Comparison of ENCODE assay signal across 16 mouse cellular contexts in genomic region chr8:72105165-72105564, GRCm38 (mm10). TPM values are rescaled to one million over a fixed set of nuclear protein-coding genes. Genes with fewer than 3 reads are reported as not detected.
DNase-seq lines count a peak whose midpoint lies in the region; ATAC-seq and TF ChIP-seq lines count a peak whose summit lies in the region.
"Had no signal": no experiment of that assay in that cellular context is flagged by ENCODE, and none has a peak within 500 bp of the region (broad histone marks: within the 10 kb centered on the region; RNA-seq: fewer than 3 reads in every experiment).

No protein-coding gene starts in this region.

- H3K27me3 ChIP-seq in liver, adult 2 months (ENCODE audit: control insufficient read depth, insufficient read depth, low read length) = no peaks in the 10 kb centered on the region
- H3K27me3 ChIP-seq in Patski = no peaks in the 10 kb centered on the region
- H3K27me3 ChIP-seq in midbrain, postnatal 0 days (ENCODE audit: insufficient read depth, low read length) = no peaks in the 10 kb centered on the region
- H3K27me3 ChIP-seq: forebrain, embryonic 15.5 days; kidney, embryonic 15.5 days had no signal

- WGBS in liver, adult 2 months = 20% methylated on average over 4 of the region's 4 CpGs
- 17% methylated on average over 4 of the region's 4 CpGs for WGBS in midbrain, postnatal 0 days

- H3K9me3 ChIP-seq in midbrain, postnatal 0 days (ENCODE audit: low read length) = no peaks in the 10 kb centered on the region
- H3K9me3 ChIP-seq: forebrain, embryonic 15.5 days had no signal

- no peak for TF ChIP-seq POLR2A in liver, adult 2 months (IDR thresholded peaks at IDR 0.05; ENCODE audit: extremely low read depth, insufficient read depth, low read length)

- CTCF ChIA-PET in Patski (lab: Charles Lee) = interaction anchor here (1.0 to 1.1 kb wide), 3 partner anchors 10 to 71 kb away, joined by 3 to 4 read pairs (median 4); no protein-coding TSS in a partner anchor

- ATAC-seq in CD4-positive, CD25-positive, alpha-beta regulatory T cell, adult 4 months = no peak
- peak; percentile 35 for ATAC-seq in Patski
- ATAC-seq in monocyte, adult 5-6 weeks (replicated peaks; ENCODE audit: insufficient number of reproducible peaks, low FRiP score, low TSS enrichment, poor library complexity, severe bottlenecking) = 0 out of 2 replicates have a peak, but pooled peaks have one; percentile 55
- no peak for ATAC-seq in midbrain, postnatal 0 days (ENCODE audit: low FRiP score)
- ATAC-seq: activated CD4-positive, CD25-positive, alpha-beta regulatory T cell, adult 4 months; forebrain, embryonic 15.5 days had no signal

- H3K79me2 ChIP-seq in liver, adult 2 months (ENCODE audit: control insufficient read depth, insufficient read depth, low read length) = no peaks in the 10 kb centered on the region

- H3K27ac ChIP-seq in liver, adult 2 months (replicated peaks; ENCODE audit: insufficient read depth, low read depth, low read length) = no peak overlapping the region
- no peak overlapping the region for H3K27ac ChIP-seq in midbrain, postnatal 0 days (ENCODE audit: low read depth, low read length)
- H3K27ac ChIP-seq: embryonic facial prominence, embryonic 10.5 days; forebrain, embryonic 15.5 days; kidney, embryonic 15.5 days had no signal

- POLR2A ChIA-PET in Patski (lab: Charles Lee) = interaction anchor here (1.5 kb wide), 1 partner anchor 53 kb away, joined by 4 read pairs; no protein-coding TSS in a partner anchor

- H3K4me1 ChIP-seq in liver, adult 2 months (ENCODE audit: control insufficient read depth, insufficient read depth, low read length) = no peaks in the 10 kb centered on the region
- no peaks in the 10 kb centered on the region for H3K4me1 ChIP-seq in midbrain, postnatal 0 days (ENCODE audit: insufficient read depth, low read length)
- H3K4me1 ChIP-seq: embryonic facial prominence, embryonic 10.5 days; forebrain, embryonic 15.5 days; kidney, embryonic 15.5 days had no signal

- H3K4me3 ChIP-seq in liver, adult 2 months (ENCODE audit: insufficient read depth, low read depth, low read length) = no peak overlapping the region
- no peak overlapping the region for H3K4me3 ChIP-seq in midbrain, postnatal 0 days (ENCODE audit: low read depth, low read length)
- H3K4me3 ChIP-seq: embryonic facial prominence, embryonic 10.5 days; forebrain, embryonic 15.5 days; kidney, embryonic 15.5 days had no signal

- in situ Hi-C loops in Patski (cut with MboI; ENCODE audit: low pct_unique_long_range_greater_than_20kb) = no loop called here

- H3K9ac ChIP-seq in liver, adult 2 months (ENCODE audit: low read depth, low read length) = no peak overlapping the region
- H3K9ac ChIP-seq in midbrain, postnatal 0 days (replicated peaks; ENCODE audit: low read length, poor library complexity, severe bottlenecking) = no peak overlapping the region
- H3K9ac ChIP-seq: forebrain, embryonic 15.5 days; kidney, embryonic 15.5 days had no signal

- peak; percentile 48 for DNase-seq in CD4-positive, CD25-positive, alpha-beta regulatory T cell, adult 2 months (ENCODE audit: low read depth, low spot score)
- DNase-seq in liver, adult 2 months (ENCODE audit: extremely low read depth, low read depth, low spot score) = peak; percentile 19
- DNase-seq in liver = no peak
- DNase-seq in Patski (ENCODE audit: low read depth, low spot score) = no peak
- no peak for DNase-seq in midbrain, postnatal 0 days (ENCODE audit: low spot score)
- no peak for DNase-seq in urinary bladder, postnatal 36 days (ENCODE audit: low spot score in 2 of 2)
- DNase-seq: lung, adult 18-20 months had no signal

- H3K36me3 ChIP-seq in liver, adult 2 months (ENCODE audit: control insufficient read depth, insufficient read depth, low read length) = no peaks in the 10 kb centered on the region
- no peaks in the 10 kb centered on the region for H3K36me3 ChIP-seq in midbrain, postnatal 0 days (ENCODE audit: insufficient read depth, low read length)
- H3K36me3 ChIP-seq: embryonic facial prominence, embryonic 10.5 days; forebrain, embryonic 15.5 days; kidney, embryonic 15.5 days had no signal

- no peak overlapping the region for H3K4me2 ChIP-seq in midbrain, postnatal 0 days (ENCODE audit: low read depth, low read length, poor library complexity, severe bottlenecking)
- H3K4me2 ChIP-seq: forebrain, embryonic 15.5 days; kidney, embryonic 15.5 days had no signal

- TF ChIP-seq CTCF in liver, adult 2 months (IDR thresholded peaks at IDR 0.05; ENCODE audit: low read depth, low read length) = peak; percentile 92
- TF ChIP-seq CTCF in Patski (IDR thresholded peaks at IDR 0.05) = peak; percentile 67
- TF ChIP-seq CTCF in midbrain, postnatal 0 days (IDR thresholded peaks at IDR 0.05) = no peak

RNA-seq across cellular contexts. Expression of gene Olfr374, which starts 1.7 kb away (rescaled TPM):
- under 1 TPM in 1 of 2 experiments, not detected in 1; 0.17 TPM for polyA plus RNA-seq in CD4-positive, CD25-positive, alpha-beta regulatory T cell, adult 4 months (2017; shearing (Covaris generic))
- total RNA-seq in liver, adult 2 months (2014; rRNA removed) = not detected in 2 replicates
- not detected in 2 replicates for polyA plus RNA-seq in liver, adult 2 months (2012; rRNA removed)
- polyA plus RNA-seq in Patski (2021) = 0.01 TPM
- 0.21 to 0.49 TPM in 2 of 3 replicates, not detected in the other for total RNA-seq in monocyte, adult 5-6 weeks (2017)
- not detected in 2 replicates for total RNA-seq in midbrain, postnatal 0 days (2014; rRNA removed)
- not detected in 2 replicates for polyA plus RNA-seq in midbrain, postnatal 0 days (2015; fragmentation: Nextera tagmentation; extraction: Ambion mirVana)
- total RNA-seq: gastrocnemius, postnatal 4 days; hematopoietic stem cell, adult 5-6 weeks; left cerebral cortex, adult 18-20 months had no signal
- polyA plus RNA-seq: embryonic facial prominence, embryonic 10.5 days; forebrain, embryonic 15.5 days had no signal

RNA-seq across cellular contexts. Expression of gene Olfr373, which starts 22.2 kb away (rescaled TPM):
- polyA plus RNA-seq in CD4-positive, CD25-positive, alpha-beta regulatory T cell, adult 4 months (2017; shearing (Covaris generic)) = under 1 TPM; 0.42 to 0.78 TPM
- not detected in 2 replicates for total RNA-seq in liver, adult 2 months (2014; rRNA removed)
- polyA plus RNA-seq in liver, adult 2 months (2012; rRNA removed) = not detected in 2 replicates
- polyA plus RNA-seq in Patski (2021) = 0.01 TPM
- total RNA-seq in monocyte, adult 5-6 weeks (2017) = not detected in 3 replicates
- total RNA-seq in midbrain, postnatal 0 days (2014; rRNA removed) = not detected in 2 replicates
- polyA plus RNA-seq in midbrain, postnatal 0 days (2015; fragmentation: Nextera tagmentation; extraction: Ambion mirVana) = not detected in 2 replicates
- total RNA-seq: gastrocnemius, postnatal 4 days; hematopoietic stem cell, adult 5-6 weeks; left cerebral cortex, adult 18-20 months had no signal
- polyA plus RNA-seq: forebrain, embryonic 15.5 days had no signal

RNA-seq across cellular contexts. Expression of gene Tpm4, which starts 29.6 kb away (rescaled TPM):
- polyA plus RNA-seq in CD4-positive, CD25-positive, alpha-beta regulatory T cell, adult 4 months (2017; shearing (Covaris generic)) = 100 to 1,000 TPM; 231 to 239 TPM
- 23.8 and 26.7 TPM in 2 replicates for total RNA-seq in liver, adult 2 months (2014; rRNA removed)
- 6.9 and 10.1 TPM in 2 replicates for polyA plus RNA-seq in liver, adult 2 months (2012; rRNA removed)
- polyA plus RNA-seq in Patski (2021) = 660 TPM
- total RNA-seq in monocyte, adult 5-6 weeks (2017) = 902 to 973 TPM (median 947 TPM) in 3 replicates
- total RNA-seq in midbrain, postnatal 0 days (2014; rRNA removed) = 82.1 and 108 TPM in 2 replicates
- 87.5 and 91.5 TPM in 2 replicates for polyA plus RNA-seq in midbrain, postnatal 0 days (2015; fragmentation: Nextera tagmentation; extraction: Ambion mirVana)

RNA-seq across cellular contexts. Expression of gene Rab8a, which starts 55.8 kb away (rescaled TPM):
- 100 to 1,000 TPM; 189 to 208 TPM for polyA plus RNA-seq in CD4-positive, CD25-positive, alpha-beta regulatory T cell, adult 4 months (2017; shearing (Covaris generic))
- total RNA-seq in liver, adult 2 months (2014; rRNA removed) = 91.4 and 101 TPM in 2 replicates
- polyA plus RNA-seq in liver, adult 2 months (2012; rRNA removed) = 27.5 and 61.4 TPM in 2 replicates
- polyA plus RNA-seq in Patski (2021) = 111 TPM
- total RNA-seq in monocyte, adult 5-6 weeks (2017) = 640 to 819 TPM (median 739 TPM) in 3 replicates
- total RNA-seq in midbrain, postnatal 0 days (2014; rRNA removed) = 32.9 and 43.0 TPM in 2 replicates
- polyA plus RNA-seq in midbrain, postnatal 0 days (2015; fragmentation: Nextera tagmentation; extraction: Ambion mirVana) = 66.7 and 66.9 TPM in 2 replicates

Comparison
In these comparisons a context has a peak if more than half of its experiments do, and no peak if none do; other contexts are left out.
1. DNase-seq: peak in CD4-positive, CD25-positive, alpha-beta regulatory T cell, adult 2 months (single experiment) and liver, adult 2 months (single experiment); none in liver (single experiment), Patski (single experiment), midbrain, postnatal 0 days (single experiment) and urinary bladder, postnatal 36 days (0 of 2).
2. ATAC-seq: peak in Patski (single experiment) and monocyte, adult 5-6 weeks (single experiment); none in CD4-positive, CD25-positive, alpha-beta regulatory T cell, adult 4 months (single experiment) and midbrain, postnatal 0 days (single experiment).